Mouse (Mus musculus) CH12.LX (cell line): ENCODE data around the gene Alox12b. TPM values are rescaled to one million over a fixed set of nuclear protein-coding genes. Genes with fewer than 3 reads are reported as not detected.

Source experiments
- DNase-seq: peaks from one replicate; pipeline ENCODE4 v3.0.0-alpha.2; 2013; ENCODE audit errors: extremely low read depth
- H3K27ac ChIP-seq: 2 replicates; pipeline ENCODE4 v1.5.1; 2012; ENCODE audit warnings: low read depth, mild to moderate bottlenecking, control low read depth, moderate library complexity; ENCODE audit not compliant: insufficient read depth
- H3K27me3 ChIP-seq: replicated peaks from 2 replicates; pipeline ENCODE3; 2012; ENCODE audit warnings: inconsistent platforms
- H3K36me3 ChIP-seq, 2 experiments: replicated peaks in 1 of 2; 2 replicates each; pipeline versions ENCODE3 to v1.6.1; 2012; ENCODE audit warnings: inconsistent platforms in 1 of 2, low read length in 1 of 2, mild to moderate bottlenecking in 1 of 2, mixed read lengths in 1 of 2, moderate library complexity in 1 of 2; ENCODE audit not compliant: control insufficient read depth in 1 of 2, insufficient read depth in 1 of 2
- H3K4me1 ChIP-seq, 2 experiments: 2 replicates each; pipeline ENCODE4 v1.6.1; 2012; ENCODE audit warnings: inconsistent platforms in 1 of 2, moderate library complexity in 1 of 2; ENCODE audit not compliant: insufficient read depth in 2 of 2, control insufficient read depth in 1 of 2
- H3K4me2 ChIP-seq: 2 replicates; pipeline ENCODE4 v1.6.1; 2012; ENCODE audit warnings: low read depth, mild to moderate bottlenecking, control low read depth; ENCODE audit not compliant: poor library complexity, insufficient read depth, severe bottlenecking
- H3K4me3 ChIP-seq, 3 experiments: fragments of 150-350 bp in 1 of 3; sonication (generic) in 1 of 3; replicated peaks in 1 of 3; 2 replicates each; pipeline versions ENCODE3 to v1.5.1; 2011 to 2012; ENCODE audit warnings: low read depth in 2 of 3, low read length in 2 of 3, mild to moderate bottlenecking in 2 of 3, moderate library complexity in 2 of 3, control low read depth in 1 of 3, improper control_type of control experiment in 1 of 3, inconsistent platforms in 1 of 3, mixed read lengths in 1 of 3; ENCODE audit not compliant: poor library complexity in 1 of 3
- H3K79me2 ChIP-seq: replicated peaks from 2 replicates; pipeline ENCODE4 v1.6.1; 2012; ENCODE audit warnings: mild to moderate bottlenecking, moderate library complexity; ENCODE audit not compliant: control insufficient read depth, poor library complexity, insufficient read depth, severe bottlenecking; ENCODE audit errors: extremely low read depth
- H3K9ac ChIP-seq: 2 replicates; pipeline ENCODE4 v1.6.1; 2012; ENCODE audit warnings: low read depth, mild to moderate bottlenecking, control low read depth, moderate library complexity; ENCODE audit not compliant: insufficient read depth
- H3K9me3 ChIP-seq: replicated peaks from 2 replicates; pipeline ENCODE3; 2012; ENCODE audit warnings: low read length, inconsistent platforms, mixed read lengths
- CHD2 ChIP-seq: IDR thresholded peaks from 2 replicates; pipeline ENCODE4 v1.6.1; 2011; ENCODE audit warnings: low read length, improper control_type of control experiment
- CTCF ChIP-seq, 2 experiments: IDR thresholded peaks in 1 of 2; conservative IDR thresholded peaks in 1 of 2; 2 replicates each; pipeline ENCODE4 v1.5.1; 2011 to 2012; ENCODE audit warnings: low read depth in 2 of 2, low read length in 2 of 2, improper control_type of control experiment in 1 of 2, inconsistent platforms in 1 of 2, mild to moderate bottlenecking in 1 of 2, moderate library complexity in 1 of 2
- E2F4 ChIP-seq: IDR thresholded peaks from 2 replicates; pipeline ENCODE4 v1.6.1; 2011; ENCODE audit warnings: low read depth, low read length, improper control_type of control experiment; ENCODE audit not compliant: insufficient replicate concordance
- ETS1 ChIP-seq: conservative IDR thresholded peaks from 2 replicates; pipeline ENCODE4 v1.6.1; 2012; ENCODE audit warnings: low read depth, mild to moderate bottlenecking, inconsistent platforms, low read length, improper control_type of control experiment, moderate library complexity
- HCFC1 ChIP-seq: IDR thresholded peaks from 2 replicates; pipeline ENCODE4 v1.6.1; 2012; ENCODE audit warnings: low read depth, mild to moderate bottlenecking, inconsistent platforms, low read length, improper control_type of control experiment
- IRF4 ChIP-seq: IDR thresholded peaks from 2 replicates; pipeline ENCODE4 v1.6.1; 2014; ENCODE audit warnings: low read depth, mild to moderate bottlenecking, inconsistent platforms, low read length, improper control_type of control experiment
- KAT2A ChIP-seq: IDR thresholded peaks from 2 replicates; pipeline ENCODE4 v1.6.1; 2012; ENCODE audit warnings: low read length, improper control_type of control experiment, inconsistent platforms; ENCODE audit not compliant: insufficient replicate concordance
- MAFK ChIP-seq: IDR thresholded peaks from 2 replicates; pipeline ENCODE4 v1.6.1; 2011; ENCODE audit warnings: low read length, improper control_type of control experiment; ENCODE audit not compliant: insufficient replicate concordance
- MAX ChIP-seq: IDR thresholded peaks from 2 replicates; pipeline ENCODE4 v1.6.1; 2011; ENCODE audit warnings: low read length, improper control_type of control experiment
- MAZ ChIP-seq: IDR thresholded peaks from 2 replicates; pipeline ENCODE4 v1.6.1; 2012; ENCODE audit warnings: low read depth, mild to moderate bottlenecking, inconsistent platforms, low read length, improper control_type of control experiment, moderate library complexity
- MEF2A ChIP-seq: IDR thresholded peaks from 2 replicates; pipeline ENCODE4 v1.6.1; 2014; ENCODE audit warnings: low read depth, mild to moderate bottlenecking, inconsistent platforms, low read length, improper control_type of control experiment, borderline replicate concordance
- MXI1 ChIP-seq: IDR thresholded peaks from 2 replicates; pipeline ENCODE4 v1.6.1; 2011; ENCODE audit warnings: mild to moderate bottlenecking, low read depth, low read length, improper control_type of control experiment
- MYC ChIP-seq: IDR thresholded peaks from 2 replicates; pipeline ENCODE4 v1.6.1; 2011; ENCODE audit warnings: low read depth, mild to moderate bottlenecking, improper control_type of control experiment, low read length
- NRF1 ChIP-seq: IDR thresholded peaks from 2 replicates; pipeline ENCODE4 v1.6.1; 2014; ENCODE audit warnings: low read depth, mild to moderate bottlenecking, inconsistent platforms, low read length, improper control_type of control experiment, moderate library complexity
- PAX5 ChIP-seq: IDR thresholded peaks from 2 replicates; pipeline ENCODE4 v1.6.1; 2012; ENCODE audit warnings: low read length, inconsistent platforms, mixed read lengths
- POLR2A ChIP-seq: IDR thresholded peaks from 2 replicates; pipeline ENCODE4 v1.6.1; 2011; ENCODE audit warnings: low read depth, mild to moderate bottlenecking, improper control_type of control experiment, low read length
- POLR2AphosphoS2 ChIP-seq: IDR thresholded peaks from 2 replicates; pipeline ENCODE4 v1.6.1; 2011; ENCODE audit warnings: low read depth, low read length, improper control_type of control experiment
- RCOR1 ChIP-seq: conservative IDR thresholded peaks from 2 replicates; pipeline ENCODE4 v1.6.1; 2012; ENCODE audit warnings: low read depth, mild to moderate bottlenecking, inconsistent platforms, low read length, improper control_type of control experiment
- TBP ChIP-seq: conservative IDR thresholded peaks from 2 replicates; pipeline ENCODE4 v1.6.1; 2011; ENCODE audit warnings: low read depth, low read length, improper control_type of control experiment
- UBTF ChIP-seq: IDR thresholded peaks from 2 replicates; pipeline ENCODE4 v1.6.1; 2012; ENCODE audit warnings: low read depth, mild to moderate bottlenecking, inconsistent platforms, low read length, improper control_type of control experiment, moderate library complexity
- USF2 ChIP-seq: conservative IDR thresholded peaks from 2 replicates; pipeline ENCODE4 v1.6.1; 2011; ENCODE audit warnings: low read depth, low read length, improper control_type of control experiment
- ZC3H11A ChIP-seq: IDR thresholded peaks from 2 replicates; pipeline ENCODE4 v1.6.1; 2012; ENCODE audit warnings: low read depth, mild to moderate bottlenecking, inconsistent platforms, low read length, improper control_type of control experiment
- ZKSCAN1 ChIP-seq: IDR thresholded peaks from 2 replicates; pipeline ENCODE4 v1.6.1; 2012; ENCODE audit warnings: low read depth, inconsistent platforms, low read length, improper control_type of control experiment, borderline replicate concordance
- ZMIZ1 ChIP-seq: IDR thresholded peaks from 2 replicates; pipeline ENCODE4 v1.6.1; 2012; ENCODE audit warnings: low read depth, mild to moderate bottlenecking, inconsistent platforms, low read length, improper control_type of control experiment
- ZNF384 ChIP-seq: IDR thresholded peaks from 2 replicates; pipeline ENCODE4 v1.6.1; 2012; ENCODE audit warnings: low read depth, low read length, improper control_type of control experiment, inconsistent platforms
- dilution Hi-C: fragments of 300-500 bp; cut with MboI; formaldehyde crosslinking; loops from 2 replicates; pipeline ENCODE4 v1.14.3; 2020; ENCODE audit warnings: low sequenced_read_pairs; ENCODE audit not compliant: extremely low pct_unique_long_range_greater_than_20kb, extremely low pct_ligation_motif_present
- in situ Hi-C: fragments of 300-500 bp; cut with MboI; formaldehyde crosslinking; loops from 3 replicates; pipeline ENCODE4 v1.14.3; 2019; ENCODE audit warnings: low sequenced_read_pairs, low pct_ligation_motif_present, low pct_unique_long_range_greater_than_20kb, mixed read lengths
- polyA plus RNA-seq: library from polyadenylated mRNA; unstranded; fragments of >175 nt; gene quantifications from 2 replicates; pipeline ENCODE4 v1.2.1, GENCODE M21; 2012; ENCODE audit warnings: low read depth; ENCODE audit not compliant: insufficient read length
- total RNA-seq, 2 experiments: library from RNA; depleted of rRNA; stranded (reverse); fragments of 300-350 nt in 1 of 2; fragments of >200 nt in 1 of 2; gene quantifications; 2 replicates each; pipeline ENCODE4 v1.2.3; 2012 to 2014

Alox12b gene
- total and polyA plus RNA-seq, 3 experiments: not detected

DNA sequence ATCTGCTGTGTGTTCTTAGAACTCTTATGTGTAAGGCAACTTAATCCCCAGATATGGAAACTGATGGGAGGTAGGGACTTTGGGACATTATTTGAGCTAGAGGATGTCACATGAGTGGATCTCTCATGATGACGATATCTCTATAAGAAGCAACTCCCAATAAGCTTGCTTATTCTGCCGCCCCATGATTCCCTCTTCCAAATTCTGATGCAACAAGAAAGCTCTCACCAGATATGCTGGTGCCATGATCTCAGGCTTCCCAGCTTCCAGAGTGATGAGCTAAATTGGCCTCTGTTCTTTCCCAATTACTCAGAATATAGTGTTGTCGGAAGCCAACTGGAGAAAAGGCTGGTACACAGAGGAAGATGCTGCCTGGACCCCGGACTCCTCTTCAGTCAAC is 44.9 kb upstream of the Alox12b start:
- Histone ChIP-seq H3K27ac (no peak overlapping the region), H3K36me3 (peaks cover 27 to 32% of the 10 kb centered on the region in 2 experiments), H3K79me2 (no peaks in the 10 kb centered on the region), H3K9me3 (no peaks in the 10 kb centered on the region), H3K4me2 (no peak overlapping the region), H3K4me3 (no peak overlapping the region), H3K9ac (no peak overlapping the region), H3K4me1 (peaks cover 0 to 24% of the 10 kb centered on the region in 2 experiments; a peak in 2 of 4 replicates), H3K27me3 (peaks cover 58% of the 10 kb centered on the region)
- TF ChIP-seq USF2 (no peak), HCFC1 (no peak), MAZ (no peak), TBP (no peak), MYC (no peak), MEF2A (no peak), POLR2A (no peak), MAFK (no peak), CHD2 (no peak), CTCF (conservative IDR thresholded peaks at IDR 0.05 in 1 of 2, IDR thresholded peaks at IDR 0.05 in 1 of 2; ENCODE audit: low read depth in 2 of 2, low read length in 2 of 2) (no peak), ETS1 (no peak), ZKSCAN1 (no peak), ZNF384 (no peak), POLR2AphosphoS2 (no peak), ZC3H11A (no peak)
- in situ Hi-C loops: no loop called here
- dilution Hi-C loops: no loop called here
- DNase-seq: no peak

DNA sequence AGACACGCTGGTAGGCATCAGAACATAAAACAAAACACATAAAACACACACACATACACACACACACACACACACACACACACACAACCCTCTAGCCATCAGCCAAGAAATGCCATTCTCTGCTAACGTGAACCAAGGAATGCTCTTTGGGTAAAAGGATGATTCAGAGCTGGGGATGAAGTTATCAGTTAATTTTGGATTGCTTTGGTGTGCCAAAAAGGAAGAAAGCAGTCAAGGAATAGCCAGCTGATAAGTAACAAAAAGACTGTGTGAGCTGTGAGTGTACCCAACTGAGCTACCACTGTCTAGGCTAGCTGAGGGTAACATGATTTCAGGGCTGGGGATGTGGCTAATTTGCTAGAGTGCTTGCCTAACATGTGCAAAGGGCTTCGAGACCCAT is 42.8 kb upstream of the Alox12b start:
- H3K36me3 ChIP-seq: peaks cover 7 to 10% of the 10 kb centered on the region in 2 experiments
- dilution Hi-C loops: no loop called here
- H3K9me3 ChIP-seq: no peaks in the 10 kb centered on the region
- H3K4me3 ChIP-seq: no peak overlapping the region
- no peak overlapping the region for H3K9ac ChIP-seq
- TF ChIP-seq POLR2AphosphoS2 (no peak), KAT2A (no peak), TBP (no peak), MAX (no peak), CTCF (conservative IDR thresholded peaks at IDR 0.05 in 1 of 2, IDR thresholded peaks at IDR 0.05 in 1 of 2; ENCODE audit: low read depth in 2 of 2, low read length in 2 of 2) (no peak), HCFC1 (no peak), ZNF384 (no peak), ZMIZ1 (no peak), E2F4 (no peak), PAX5 (no peak), IRF4 (no peak), RCOR1 (no peak), MEF2A (no peak), MAZ (no peak), NRF1 (no peak), ETS1 (no peak), MXI1 (no peak), ZC3H11A (no peak), UBTF (no peak)
- TF ChIP-seq, all 38 proteins: peak for 0
- Histone ChIP-seq H3K79me2 (no peaks in the 10 kb centered on the region), H3K27me3 (peaks cover 73% of the 10 kb centered on the region), H3K4me1 (peaks cover 2 to 32% of the 10 kb centered on the region in 2 experiments; a peak in 2 of 4 replicates), H3K27ac (no peak overlapping the region), H3K4me2 (no peak overlapping the region)
- in situ Hi-C loops: no loop called here
- no peak for DNase-seq
